Mouse (Mus musculus): ENCODE data around the gene Gm10717.
"Not testable (repeated sequence)": the region's sequence is repeated elsewhere in the genome, so short reads cannot be mapped to it uniquely, and the experiment has no call there.

Gene Gm10717

DNA sequence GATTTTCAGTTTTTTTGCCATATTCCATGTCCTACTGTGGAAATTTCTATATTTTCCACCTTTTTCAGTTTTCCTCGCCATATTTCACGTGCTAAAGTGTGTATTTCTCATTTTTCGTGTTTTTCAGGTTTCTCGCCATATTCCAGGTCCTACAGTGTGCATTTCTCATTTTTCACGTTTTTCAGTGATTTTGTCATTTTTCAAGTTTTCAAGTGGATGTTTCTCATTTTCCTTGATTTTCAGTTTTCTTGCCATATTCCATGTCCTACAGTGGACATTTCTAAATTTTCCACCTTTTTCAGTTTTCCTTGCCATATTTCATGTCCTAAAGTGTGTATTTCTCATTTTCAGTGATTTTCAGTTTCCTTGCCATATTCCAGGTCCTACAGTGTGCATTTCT is 919 bp downstream of the Gm10717 start:
- DNase-seq = not testable (repeated sequence)

DNA sequence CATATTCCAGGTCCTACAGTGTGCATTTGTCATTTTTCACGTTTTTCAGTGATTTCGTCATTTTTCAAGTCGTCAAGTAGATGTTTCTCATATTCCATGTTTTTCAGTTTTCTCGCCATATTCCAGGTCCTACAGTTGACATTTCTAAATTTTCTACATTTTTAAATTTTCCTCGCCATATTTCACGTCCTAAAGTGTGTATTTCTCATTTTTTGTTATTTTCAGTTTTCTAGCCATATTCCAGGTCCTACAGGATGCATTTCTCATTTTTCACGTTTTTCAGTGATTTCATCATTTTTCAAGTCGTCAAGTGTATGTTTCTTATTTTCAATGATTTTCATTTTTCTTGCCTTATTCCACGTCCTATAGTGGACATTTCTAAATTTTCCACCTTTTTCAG is 1.5 kb downstream of the Gm10717 start:
- DNase-seq = not testable (repeated sequence)

DNA sequence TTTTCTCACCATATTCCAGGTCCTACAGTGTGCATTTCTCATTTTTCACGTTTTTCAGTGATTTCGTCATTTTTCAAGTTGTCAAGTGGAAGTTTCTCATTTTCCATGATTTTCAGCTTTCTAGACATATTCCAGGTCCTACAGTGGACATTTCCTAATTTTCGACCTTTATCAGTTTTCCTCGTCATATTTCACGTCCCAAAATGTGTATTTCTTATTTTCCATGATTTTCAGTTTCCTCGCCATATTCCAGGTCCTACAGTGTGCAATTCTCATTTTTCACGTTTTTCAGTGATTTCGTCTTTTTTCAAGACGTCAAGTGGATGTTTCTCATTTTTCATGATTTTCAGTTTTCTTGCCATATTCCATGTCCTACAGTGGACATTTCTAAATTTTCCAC is 2.0 kb downstream of the Gm10717 start:
- not testable (repeated sequence) for DNase-seq

DNA sequence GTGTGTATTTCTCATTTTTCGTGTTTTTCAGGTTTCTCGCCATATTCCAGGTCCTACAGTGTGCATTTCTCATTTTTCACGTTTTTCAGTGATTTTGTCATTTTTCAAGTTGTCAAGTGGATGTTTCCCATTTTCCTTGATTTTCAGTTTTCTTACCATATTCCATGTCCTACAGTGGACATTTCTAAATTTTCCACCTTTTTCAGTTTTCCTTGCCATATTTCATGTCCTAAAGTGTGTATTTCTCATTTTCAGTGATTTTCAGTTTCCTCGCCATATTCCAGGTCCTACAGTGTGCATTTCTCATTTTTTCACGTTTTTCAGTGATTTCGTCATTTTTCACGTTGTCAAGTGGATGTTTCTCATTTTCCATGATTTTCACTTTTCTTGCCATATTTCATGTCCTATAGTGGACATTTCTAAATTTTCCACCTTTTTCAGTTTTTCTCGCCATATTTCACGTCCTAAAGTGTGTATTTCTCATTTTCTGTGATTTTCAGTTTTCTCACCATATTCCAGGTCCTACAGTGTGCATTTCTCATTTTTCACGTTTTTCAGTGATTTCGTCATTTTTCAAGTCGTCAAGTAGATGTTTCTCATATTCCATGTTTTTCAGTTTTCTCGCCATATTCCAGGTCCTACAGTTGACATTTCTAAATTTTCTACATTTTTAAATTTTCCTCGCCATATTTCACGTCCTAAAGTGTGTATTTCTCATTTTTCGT is 4.2 kb downstream of the Gm10717 start:
- peak; percentile 36 for DNase-seq

DNA sequence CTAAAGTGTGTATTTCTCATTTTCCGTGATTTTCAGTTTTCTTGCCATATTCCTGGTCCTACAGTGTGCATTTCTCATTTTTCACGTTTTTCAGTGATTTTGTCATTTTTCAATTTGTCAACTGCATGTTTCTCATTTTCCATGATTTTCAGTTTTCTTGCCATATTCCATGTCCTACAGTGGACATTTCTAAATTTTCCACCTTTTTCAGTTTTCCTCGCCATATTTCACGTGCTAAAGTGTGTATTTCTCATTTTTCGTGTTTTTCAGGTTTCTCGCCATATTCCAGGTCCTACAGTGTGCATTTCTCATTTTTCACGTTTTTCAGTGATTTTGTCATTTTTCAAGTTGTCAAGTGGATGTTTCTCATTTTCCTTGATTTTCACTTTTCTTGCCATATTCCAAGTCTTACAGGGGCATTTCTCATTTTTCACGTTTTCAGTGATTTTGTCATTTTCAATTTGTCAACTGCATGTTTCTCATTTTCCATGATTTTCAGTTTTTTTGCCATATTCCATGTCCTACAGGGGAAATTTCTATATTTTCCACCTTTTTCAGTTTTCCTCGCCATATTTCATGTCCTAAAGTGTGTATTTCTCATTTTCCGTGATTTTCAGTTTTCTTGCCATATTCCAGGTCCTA is 5.6 kb downstream of the Gm10717 start:
- not testable (repeated sequence) for DNase-seq

DNA sequence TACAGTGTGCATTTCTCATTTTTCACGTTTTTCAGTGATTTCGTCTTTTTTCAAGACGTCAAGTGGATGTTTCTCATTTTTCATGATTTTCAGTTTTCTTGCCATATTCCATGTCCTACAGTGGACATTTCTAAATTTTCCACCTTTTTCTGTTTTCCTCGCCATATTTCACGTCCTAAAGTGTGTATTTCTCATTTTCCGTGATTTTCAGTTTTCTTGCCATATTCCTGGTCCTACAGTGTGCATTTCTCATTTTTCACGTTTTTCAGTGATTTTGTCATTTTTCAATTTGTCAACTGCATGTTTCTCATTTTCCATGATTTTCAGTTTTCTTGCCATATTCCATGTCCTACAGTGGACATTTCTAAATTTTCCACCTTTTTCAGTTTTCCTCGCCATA is 9.1 kb downstream of the Gm10717 start, which contains the start of gene Gm17535:
Gene Gm17535 (plus strand): TSS at position 301 of the 400 bp plus-strand sequence.
- DNase-seq = not testable (repeated sequence)

DNA sequence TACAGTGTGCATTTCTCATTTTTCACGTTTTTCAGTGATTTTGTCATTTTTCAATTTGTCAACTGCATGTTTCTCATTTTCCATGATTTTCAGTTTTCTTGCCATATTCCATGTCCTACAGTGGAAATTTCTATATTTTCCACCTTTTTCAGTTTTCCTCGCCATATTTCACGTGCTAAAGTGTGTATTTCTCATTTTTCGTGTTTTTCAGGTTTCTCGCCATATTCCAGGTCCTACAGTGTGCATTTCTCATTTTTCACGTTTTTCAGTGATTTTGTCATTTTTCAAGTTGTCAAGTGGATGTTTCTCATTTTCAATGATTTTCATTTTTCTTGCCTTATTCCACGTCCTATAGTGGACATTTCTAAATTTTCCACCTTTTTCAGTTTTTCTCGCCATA is 11.4 kb downstream of the Gm10717 start, which contains the start of gene Gm10715:
Gene Gm10715 (plus strand): TSS at position 301 of the 400 bp plus-strand sequence.
- not testable (repeated sequence) for DNase-seq

DNA sequence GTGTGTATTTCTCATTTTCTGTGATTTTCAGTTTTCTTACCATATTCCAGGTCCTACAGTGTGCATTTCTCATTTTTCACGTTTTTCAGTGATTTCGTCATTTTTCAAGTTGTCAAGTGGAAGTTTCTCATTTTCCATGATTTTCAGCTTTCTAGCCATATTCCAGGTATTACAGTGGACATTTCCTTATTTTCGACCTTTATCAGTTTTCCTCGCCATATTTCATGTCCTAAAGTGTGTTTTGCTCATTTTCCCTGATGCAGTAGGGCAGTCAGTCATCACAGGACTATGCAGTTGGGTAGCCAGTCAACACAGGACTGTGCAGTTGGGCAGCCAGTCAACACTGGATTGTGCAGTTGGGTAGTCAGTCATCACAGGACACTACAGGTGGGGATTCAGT is 12.9 kb downstream of the Gm10717 start:
- DNase-seq = not testable (repeated sequence)
